Mouse (Mus musculus) testis, adult 2 months (tissue): ENCODE measurements around the gene Apba1. TPM values are rescaled to one million over a fixed set of nuclear protein-coding genes. Genes with fewer than 3 reads are reported as not detected.

ENCODE experiments used
- H3K27ac ChIP-seq: fragments of 200-500 bp; 2 replicates; pipeline ENCODE4 v1.5.1; 2012; ENCODE audit warnings: low read depth, low read length; ENCODE audit not compliant: control insufficient read depth, insufficient read depth
- H3K27me3 ChIP-seq: fragments of 200-500 bp; 2 replicates; pipeline ENCODE4 v1.6.1; 2012; ENCODE audit warnings: mild to moderate bottlenecking, low read length, moderate library complexity; ENCODE audit not compliant: control insufficient read depth, insufficient read depth
- H3K36me3 ChIP-seq: fragments of 200-500 bp; 2 replicates; pipeline ENCODE4 v1.6.1; 2012; ENCODE audit warnings: mild to moderate bottlenecking, low read length; ENCODE audit not compliant: control insufficient read depth, insufficient read depth
- H3K4me1 ChIP-seq: fragments of 200-500 bp; 2 replicates; pipeline ENCODE4 v1.6.1; 2012; ENCODE audit warnings: low read length; ENCODE audit not compliant: control insufficient read depth, insufficient read depth
- H3K4me3 ChIP-seq: fragments of 200-500 bp; 2 replicates; pipeline ENCODE4 v1.5.1; 2012; ENCODE audit warnings: low read depth, mild to moderate bottlenecking, low read length, moderate library complexity, mixed read lengths; ENCODE audit not compliant: control insufficient read depth
- CTCF ChIP-seq: fragments of 200-500 bp; IDR thresholded peaks from 2 replicates; pipeline ENCODE4 v1.5.1; 2012; ENCODE audit warnings: low read depth, mild to moderate bottlenecking, inconsistent platforms, low read length, moderate library complexity; ENCODE audit not compliant: control insufficient read depth, insufficient read depth, insufficient replicate concordance
- POLR2A ChIP-seq: fragments of 200-500 bp; IDR thresholded peaks from 2 replicates; pipeline ENCODE4 v1.6.1; 2012; ENCODE audit warnings: low read depth, mild to moderate bottlenecking, inconsistent platforms, low read length, moderate library complexity; ENCODE audit not compliant: control insufficient read depth
- polyA plus RNA-seq: library from polyadenylated mRNA; depleted of rRNA; stranded (reverse); fragments of >200 nt; gene quantifications from 2 replicates; pipeline ENCODE4 v1.2.3, GENCODE M21; 2012; rRNA removed

Apba1 gene
- polyA plus RNA-seq, 1 experiment, result 24.1 TPM

- Histone ChIP-seq H3K27ac (no peak overlapping the region), H3K27me3 (no peaks in the 10 kb centered on the region), H3K4me3 (no peak overlapping the region), H3K36me3 (no peaks in the 10 kb centered on the region), H3K4me1 (no peaks in the 10 kb centered on the region)
- TF ChIP-seq POLR2A (no peak), CTCF (no peak)
Observed at GRCm38 (mm10) chr19:23977901-23978443, 219.3 kb downstream of the Apba1 start.

GRCm38 (mm10) chr19:23980598-23980997 is 221.9 kb downstream of the Apba1 start:
- no peaks in the 10 kb centered on the region for H3K4me1 ChIP-seq
- H3K36me3 ChIP-seq, result no peaks in the 10 kb centered on the region
- no peak overlapping the region for H3K27ac ChIP-seq
- no peaks in the 10 kb centered on the region for H3K27me3 ChIP-seq
- H3K4me3 ChIP-seq, result no peak overlapping the region
- no peak for TF ChIP-seq CTCF
- no peak for TF ChIP-seq POLR2A

- H3K27me3 ChIP-seq, result no peaks in the 10 kb centered on the region
- H3K36me3 ChIP-seq, result no peaks in the 10 kb centered on the region
- no peak for TF ChIP-seq CTCF
- no peak for TF ChIP-seq POLR2A
Observed at GRCm38 (mm10) chr19:23984186-23984585, 225.5 kb downstream of the Apba1 start.

GRCm38 (mm10) chr19:23987291-23987690 is 228.6 kb downstream of the Apba1 start:
- H3K4me1 ChIP-seq, result no peaks in the 10 kb centered on the region
- H3K27ac ChIP-seq, result no peak overlapping the region
- no peaks in the 10 kb centered on the region for H3K27me3 ChIP-seq
- TF ChIP-seq POLR2A (no peak), CTCF (no peak)
- H3K36me3 ChIP-seq, result no peaks in the 10 kb centered on the region
- H3K4me3 ChIP-seq, result no peak overlapping the region

More at GRCm38 (mm10) chr19:23984186-23984585, 225.5 kb downstream of the Apba1 start:
- Histone ChIP-seq H3K4me1 (no peaks in the 10 kb centered on the region), H3K4me3 (no peak overlapping the region), H3K27ac (no peak overlapping the region)

GRCm38 (mm10) chr19:23988166-23988565 is 229.5 kb downstream of the Apba1 start:
- H3K27ac ChIP-seq, result no peak overlapping the region
- H3K36me3 ChIP-seq, result no peaks in the 10 kb centered on the region
- no peaks in the 10 kb centered on the region for H3K27me3 ChIP-seq
- no peak overlapping the region for H3K4me3 ChIP-seq
- TF ChIP-seq POLR2A (no peak), CTCF (no peak)
- no peaks in the 10 kb centered on the region for H3K4me1 ChIP-seq

- no peak overlapping the region for H3K27ac ChIP-seq
- H3K36me3 ChIP-seq, result no peaks in the 10 kb centered on the region
- H3K4me3 ChIP-seq, result no peak overlapping the region
- H3K4me1 ChIP-seq, result no peaks in the 10 kb centered on the region
- H3K27me3 ChIP-seq, result no peaks in the 10 kb centered on the region
- TF ChIP-seq POLR2A, result no peak
Observed at GRCm38 (mm10) chr19:23995766-23996399, 237.2 kb downstream of the Apba1 start.

Other genes starting within 250 kb of the Apba1 start
- gene 1700028P14Rik, start 106.1 kb upstream of the Apba1 start, polyA plus RNA-seq, result 192 and 204 TPM in 2 replicates
- 46.4 and 49.2 TPM in 2 replicates for gene Ptar1, start 71.5 kb upstream of the Apba1 start, polyA plus RNA-seq